Mouse (Mus musculus): Measurements from ENCODE around the gene Prr18. TPM values are rescaled to one million over a fixed set of nuclear protein-coding genes. Genes with fewer than 3 reads are reported as not detected.
A peak's percentile ranks its signal among the peaks of the same experiment; 100 is the strongest.

Prr18 gene
- total RNA-seq, 1 experiment: 0.45 TPM

DNA sequence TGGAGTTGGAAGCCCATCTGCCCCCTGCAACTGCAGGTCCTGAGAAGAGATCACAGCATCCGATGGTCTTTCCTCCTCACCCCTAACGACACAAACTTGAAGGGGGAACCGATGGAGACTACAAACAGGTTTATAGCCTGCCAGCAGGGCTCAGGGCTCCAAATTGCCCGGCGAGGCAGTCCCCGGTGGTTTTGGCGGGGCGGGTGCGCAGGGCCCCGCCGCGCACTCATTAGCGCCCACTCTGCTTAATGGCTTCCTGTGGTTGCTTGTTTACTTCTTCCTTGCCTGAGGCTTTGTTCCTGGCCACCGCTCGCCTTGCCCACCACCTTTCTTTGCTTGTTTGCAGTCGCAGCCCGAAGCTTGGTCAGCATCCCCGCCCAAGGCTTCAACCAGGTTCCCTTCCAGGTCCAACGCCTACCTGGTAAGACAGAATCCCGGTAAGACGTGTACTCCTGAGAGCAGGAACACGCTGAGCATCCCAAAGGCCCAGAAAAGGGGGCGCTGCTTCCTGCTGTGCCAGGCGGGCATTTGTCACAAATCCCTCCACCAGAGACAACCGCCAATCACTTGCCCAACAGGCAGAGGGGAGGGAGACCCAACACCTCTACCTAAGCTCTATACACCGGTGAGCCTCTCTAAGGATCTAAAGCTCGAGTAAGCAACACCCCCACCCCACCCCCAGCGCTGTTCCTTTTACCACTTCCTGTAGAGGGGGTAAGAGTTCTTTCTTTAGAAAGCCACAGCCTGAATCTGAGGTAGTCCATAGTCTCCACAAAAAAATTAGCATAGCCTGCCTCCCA lies 51.9 kb downstream of the Prr18 start:
- no peak for DNase-seq (ENCODE audit: low read depth, low spot score)
- H3K27ac ChIP-seq (ENCODE audit: insufficient read depth, low read depth, low read length, poor library complexity, severe bottlenecking): no peak overlapping the region

DNA sequence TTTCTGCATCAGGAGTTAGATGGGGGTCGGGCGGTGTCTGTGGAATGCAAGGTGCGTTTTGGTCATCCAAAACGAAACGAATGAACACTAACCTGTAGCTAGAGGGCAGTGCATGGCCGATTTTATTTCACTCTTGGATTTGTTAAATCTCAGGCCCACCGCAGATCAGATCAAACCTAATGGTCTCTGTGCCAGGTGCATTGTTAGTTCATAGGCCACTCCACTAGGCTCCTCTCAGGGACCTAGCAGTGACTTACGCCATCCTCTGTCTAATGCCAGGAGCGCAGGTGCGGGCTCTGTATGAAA lies 52.5 kb downstream of the Prr18 start:
- in situ Hi-C loops (cut with MboI; ENCODE audit: low sequenced_read_pairs in 2 of 2, unreplicated experiment in 2 of 2): no loop called here
- no peak overlapping the region for H3K27ac ChIP-seq (ENCODE audit: insufficient read depth, low read depth, low read length, poor library complexity, severe bottlenecking)
- TF ChIP-seq MAFK (IDR thresholded peaks at IDR 0.05; ENCODE audit: insufficient read depth, low read depth, low read length) (no peak), HCFC1 (IDR thresholded peaks at IDR 0.05; ENCODE audit: borderline replicate concordance, insufficient read depth, low read length) (no peak), ZC3H11A (IDR thresholded peaks at IDR 0.05; ENCODE audit: borderline replicate concordance, low read depth, low read length) (no peak), CHD2 (IDR thresholded peaks at IDR 0.05; ENCODE audit: low read depth, low read length) (no peak), ZNF384 (IDR thresholded peaks at IDR 0.05; ENCODE audit: low read depth, low read length) (no peak)
- H3K9me3 ChIP-seq (ENCODE audit: control insufficient read depth, insufficient read depth, low read depth, low read length): no peaks in the 10 kb centered on the region
- H3K36me3 ChIP-seq (ENCODE audit: control insufficient read depth, insufficient read depth, low read length, poor library complexity, severe bottlenecking): no peaks in the 10 kb centered on the region
- H3K9ac ChIP-seq (ENCODE audit: insufficient read depth, low read depth, low read length, poor library complexity, severe bottlenecking): no peak overlapping the region
- H3K4me3 ChIP-seq (ENCODE audit: insufficient read depth in 1 of 2, low read depth in 1 of 2, low read length in 2 of 2, poor library complexity in 1 of 2, severe bottlenecking in 1 of 2): no peak overlapping the region; a peak in 1 of 4 replicates
- no peak for DNase-seq (ENCODE audit: low read depth, low spot score)
- peaks cover 0 to 2% of the 10 kb centered on the region in 2 experiments; a peak in 1 of 4 replicates for H3K4me1 ChIP-seq (ENCODE audit: control insufficient read depth in 2 of 2, insufficient read depth in 2 of 2, low read length in 2 of 2, poor library complexity in 1 of 2)

More for the DNA sequence above, 51.9 kb downstream of the Prr18 start:
- in situ Hi-C loops (cut with MboI; ENCODE audit: low sequenced_read_pairs in 2 of 2, unreplicated experiment in 2 of 2): no loop called here
- TF ChIP-seq MAFK (IDR thresholded peaks at IDR 0.05; ENCODE audit: insufficient read depth, low read depth, low read length) (no peak), CHD2 (IDR thresholded peaks at IDR 0.05; ENCODE audit: low read depth, low read length) (no peak), ZC3H11A (IDR thresholded peaks at IDR 0.05; ENCODE audit: borderline replicate concordance, low read depth, low read length) (no peak), ZNF384 (IDR thresholded peaks at IDR 0.05; ENCODE audit: low read depth, low read length) (no peak), HCFC1 (IDR thresholded peaks at IDR 0.05; ENCODE audit: borderline replicate concordance, insufficient read depth, low read length) (no peak)
- Histone ChIP-seq H3K4me3 (ENCODE audit: insufficient read depth in 1 of 2, low read depth in 1 of 2, low read length in 2 of 2, poor library complexity in 1 of 2, severe bottlenecking in 1 of 2) (peak overlapping the region; percentile 31 to 37; a peak in 2 of 4 replicates), H3K9ac (ENCODE audit: insufficient read depth, low read depth, low read length, poor library complexity, severe bottlenecking) (no peak overlapping the region), H3K36me3 (ENCODE audit: control insufficient read depth, insufficient read depth, low read length, poor library complexity, severe bottlenecking) (no peaks in the 10 kb centered on the region), H3K4me1 (ENCODE audit: control insufficient read depth in 2 of 2, insufficient read depth in 2 of 2, low read length in 2 of 2, poor library complexity in 1 of 2) (peaks cover 0 to 2% of the 10 kb centered on the region in 2 experiments; a peak in 1 of 4 replicates), H3K9me3 (ENCODE audit: control insufficient read depth, insufficient read depth, low read depth, low read length) (no peaks in the 10 kb centered on the region)

DNA sequence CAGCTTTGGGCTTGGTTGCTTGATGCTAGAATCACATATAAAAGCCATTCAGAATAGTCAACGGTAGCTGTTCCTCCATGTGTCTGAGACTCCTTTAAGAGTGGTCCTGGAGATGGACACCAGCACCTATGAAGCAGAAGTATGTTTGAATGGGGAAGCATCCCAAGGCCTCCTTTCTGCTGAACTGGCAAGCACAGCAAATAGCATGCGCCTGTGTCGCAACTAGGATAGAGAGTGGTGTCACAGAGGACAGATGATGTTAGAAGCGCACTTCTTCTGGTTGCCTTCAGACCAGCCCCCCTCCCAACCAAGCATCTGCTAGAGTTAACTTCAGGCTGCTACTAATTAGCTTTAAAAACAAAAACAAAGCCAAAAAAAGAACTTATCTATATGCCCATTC lies 53.2 kb downstream of the Prr18 start:
- in situ Hi-C loops (cut with MboI; ENCODE audit: low sequenced_read_pairs in 2 of 2, unreplicated experiment in 2 of 2): no loop called here
- no peaks in the 10 kb centered on the region for H3K36me3 ChIP-seq (ENCODE audit: control insufficient read depth, insufficient read depth, low read length, poor library complexity, severe bottlenecking)
- H3K9ac ChIP-seq (ENCODE audit: insufficient read depth, low read depth, low read length, poor library complexity, severe bottlenecking): no peak overlapping the region
- H3K4me3 ChIP-seq (ENCODE audit: insufficient read depth in 1 of 2, low read depth in 1 of 2, low read length in 2 of 2, poor library complexity in 1 of 2, severe bottlenecking in 1 of 2): no peak overlapping the region
- DNase-seq (ENCODE audit: low read depth, low spot score): no peak
- no peaks in the 10 kb centered on the region for H3K9me3 ChIP-seq (ENCODE audit: control insufficient read depth, insufficient read depth, low read depth, low read length)
- peaks cover 0 to 2% of the 10 kb centered on the region in 2 experiments; a peak in 1 of 4 replicates for H3K4me1 ChIP-seq (ENCODE audit: control insufficient read depth in 2 of 2, insufficient read depth in 2 of 2, low read length in 2 of 2, poor library complexity in 1 of 2)
- no peak overlapping the region for H3K27ac ChIP-seq (ENCODE audit: insufficient read depth, low read depth, low read length, poor library complexity, severe bottlenecking)
- TF ChIP-seq CHD2 (IDR thresholded peaks at IDR 0.05; ENCODE audit: low read depth, low read length) (no peak), ZC3H11A (IDR thresholded peaks at IDR 0.05; ENCODE audit: borderline replicate concordance, low read depth, low read length) (no peak), HCFC1 (IDR thresholded peaks at IDR 0.05; ENCODE audit: borderline replicate concordance, insufficient read depth, low read length) (no peak), MAFK (IDR thresholded peaks at IDR 0.05; ENCODE audit: insufficient read depth, low read depth, low read length) (no peak), ZNF384 (IDR thresholded peaks at IDR 0.05; ENCODE audit: low read depth, low read length) (no peak)

Other genes starting within 250 kb of the Prr18 start
- gene Gm49673, start 189.7 kb upstream of the Prr18 start, total RNA-seq (2012; rRNA removed): 0.27 TPM in 1 of 2 replicates, not detected in the other
- gene Rnaset2a, start 189.4 kb upstream of the Prr18 start, total RNA-seq (2012; rRNA removed): 24.5 and 41.3 TPM in 2 replicates
- gene Fgfr1op, start 172.0 kb upstream of the Prr18 start, total RNA-seq (2012; rRNA removed): 32.8 and 35.0 TPM in 2 replicates
- gene Ccr6, start 101.4 kb upstream of the Prr18 start, total RNA-seq (2012; rRNA removed): 0.18 TPM in 1 of 2 replicates, not detected in the other
- gene Mpc1, start 54.6 kb upstream of the Prr18 start, total RNA-seq (2012; rRNA removed): 23.0 and 35.7 TPM in 2 replicates
- gene Sft2d1, start 26.4 kb upstream of the Prr18 start, total RNA-seq (2012; rRNA removed): 89.8 and 102 TPM in 2 replicates
- gene T2, start 18.5 kb downstream of the Prr18 start, total RNA-seq (2012; rRNA removed): 0.18 TPM in 1 of 2 replicates, not detected in the other
- 1.7 and 3.5 TPM in 2 replicates for gene T, start 97.0 kb downstream of the Prr18 start, total RNA-seq (2012; rRNA removed)
- 1.4 and 2.6 TPM in 2 replicates for gene Pde10a, start 187.9 kb downstream of the Prr18 start, total RNA-seq (2012; rRNA removed)
- not detected in 2 replicates for gene Gm17087, start 229.5 kb downstream of the Prr18 start, total RNA-seq (2012; rRNA removed)

All from ES-E14 (cell line).